Mouse (Mus musculus) NIH3T3 (cell line): ENCODE measurements around the gene Gcc2.
A peak's percentile ranks its signal among the peaks of the same experiment; 100 is the strongest.
"Not testable (repeated sequence)": the region's sequence is repeated elsewhere in the genome, so short reads cannot be mapped to it uniquely, and the experiment has no call there.

Experiments used
- DNase-seq: peaks from one replicate; pipeline ENCODE4 v3.0.0-alpha.2; 2012; ENCODE audit warnings: low read depth

The Gcc2 gene

GRCm38 (mm10) chr10:58255213-58255892 is at the start of gene Gcc2:
Gene Gcc2 (plus strand): TSS chr10:58255497.
- DNase-seq = peak; percentile 96

GRCm38 (mm10) chr10:58205986-58206385 is 49.3 kb upstream of the Gcc2 start:
- DNase-seq = no peak

- DNase-seq = no peak
Observed at GRCm38 (mm10) chr10:58206639-58207404, 48.5 kb upstream of the Gcc2 start.

GRCm38 (mm10) chr10:58209710-58210467 is 45.4 kb upstream of the Gcc2 start:
- no peak for DNase-seq

GRCm38 (mm10) chr10:58210514-58210913 is 44.8 kb upstream of the Gcc2 start:
- no peak for DNase-seq

- DNase-seq = no peak
Observed at GRCm38 (mm10) chr10:58211213-58211612, 44.1 kb upstream of the Gcc2 start.

- no peak for DNase-seq
Observed at GRCm38 (mm10) chr10:58212230-58212629, 43.1 kb upstream of the Gcc2 start.

GRCm38 (mm10) chr10:58214497-58214896 is 40.8 kb upstream of the Gcc2 start:
- DNase-seq = no peak

GRCm38 (mm10) chr10:58214934-58215333 is 40.4 kb upstream of the Gcc2 start:
- no peak for DNase-seq

- no peak for DNase-seq
Observed at GRCm38 (mm10) chr10:58215353-58215752, 39.9 kb upstream of the Gcc2 start.

- DNase-seq = no peak
Observed at GRCm38 (mm10) chr10:58217366-58217765, 37.9 kb upstream of the Gcc2 start.

- DNase-seq = no peak
Observed at GRCm38 (mm10) chr10:58220726-58221125, 34.6 kb upstream of the Gcc2 start.

- not testable (repeated sequence) for DNase-seq
Observed at GRCm38 (mm10) chr10:58221571-58221970, 33.7 kb upstream of the Gcc2 start.

- not testable (repeated sequence) for DNase-seq
Observed at GRCm38 (mm10) chr10:58223161-58223560, 32.1 kb upstream of the Gcc2 start.

GRCm38 (mm10) chr10:58223972-58224805 is 31.1 kb upstream of the Gcc2 start:
- DNase-seq = not testable (repeated sequence)

- DNase-seq = not testable (repeated sequence)
Observed at GRCm38 (mm10) chr10:58224827-58225785, 30.2 kb upstream of the Gcc2 start, which contains the start of gene AW822073. Gene AW822073 (minus strand): TSS chr10:58224930.

- DNase-seq = peak; percentile 19
Observed at GRCm38 (mm10) chr10:58226357-58226756, 28.9 kb upstream of the Gcc2 start.

GRCm38 (mm10) chr10:58227798-58228197 is 27.5 kb upstream of the Gcc2 start:
- DNase-seq = not testable (repeated sequence)

- DNase-seq = not testable (repeated sequence)
Observed at GRCm38 (mm10) chr10:58230021-58230420, 25.3 kb upstream of the Gcc2 start.

- not testable (repeated sequence) for DNase-seq
Observed at GRCm38 (mm10) chr10:58231088-58231487, 24.2 kb upstream of the Gcc2 start.
